Mouse (Mus musculus) stomach, adult 2 months (tissue): ENCODE measurements around the gene Klf12. TPM values are rescaled to one million over a fixed set of nuclear protein-coding genes. Genes with fewer than 3 reads are reported as not detected.

Source experiments
- polyA plus RNA-seq: library from polyadenylated mRNA; depleted of rRNA; stranded (reverse); fragments of >200 nt; gene quantifications from 2 replicates; pipeline ENCODE4 v1.2.3, GENCODE M21; 2012; rRNA removed

Gene Klf12
- polyA plus RNA-seq, result 0.41 and 1.3 TPM in 2 replicates

DNA sequence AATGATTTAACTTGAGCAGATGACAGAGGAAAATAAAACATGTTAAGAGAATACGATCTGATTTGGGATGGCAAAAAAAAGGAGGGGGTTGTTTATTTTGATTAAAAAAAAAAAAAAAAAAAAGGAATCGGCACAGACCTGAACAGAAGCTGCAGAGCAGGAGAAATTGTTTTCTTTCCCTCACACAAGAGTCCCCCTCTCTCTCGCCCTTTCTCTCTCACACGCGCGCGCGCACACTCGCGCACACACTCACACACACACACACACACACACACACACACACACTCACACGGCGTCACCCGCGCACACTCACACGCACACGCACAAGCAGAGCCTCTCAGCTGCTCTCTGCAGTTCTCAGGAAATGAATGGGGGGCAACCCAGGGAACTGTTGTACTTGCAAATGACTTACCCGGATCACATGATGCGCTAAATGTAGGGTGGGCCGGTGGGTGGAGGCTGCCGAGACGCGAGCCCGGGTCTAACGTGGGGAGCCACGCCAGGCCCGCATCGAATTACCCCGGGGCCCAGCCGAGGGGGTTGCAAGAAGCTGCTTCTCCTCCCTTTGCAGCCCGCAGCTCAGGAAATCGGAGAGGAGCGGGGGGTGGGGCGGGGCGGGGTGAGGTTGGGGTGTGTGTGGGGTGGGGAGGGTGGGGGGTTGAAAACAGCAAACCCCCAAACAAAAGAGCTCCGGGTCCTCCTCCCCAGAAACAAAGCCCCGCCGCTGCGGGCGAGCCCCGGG lies at the start of gene Klf12:
Gene Klf12, minus strand, starts transcription at position 561 of the 742 bp plus-strand sequence.

